Mouse (Mus musculus): Measurements from ENCODE around the gene Nt5c3. TPM values are rescaled to one million over a fixed set of nuclear protein-coding genes. Genes with fewer than 3 reads are reported as not detected.

The Nt5c3 gene
- polyA plus RNA-seq, 1 experiment from 2014 or later = 63.1 TPM

- no peaks in the 10 kb centered on the region for H3K9me3 ChIP-seq (ENCODE audit: control insufficient read depth, low read length)
- ATAC-seq (ENCODE audit: low read depth) (no peak), DNase-seq (ENCODE audit: low spot score) (no peak)
- 93% methylated on average over 10 of the region's 10 CpGs for WGBS
- H3K27me3 ChIP-seq (replicated peaks; ENCODE audit: control insufficient read depth, insufficient read depth, low read length) = no peaks in the 10 kb centered on the region
- H3K4me3 ChIP-seq (ENCODE audit: low read depth, low read length) = no peak overlapping the region
- no peak overlapping the region for H3K27ac ChIP-seq (replicated peaks; ENCODE audit: low read depth, low read length)
- H3K36me3 ChIP-seq (ENCODE audit: control insufficient read depth, insufficient read depth, low read length) = peaks cover 45% of the 10 kb centered on the region
- H3K4me2 ChIP-seq (ENCODE audit: low read depth, low read length) = no peak overlapping the region
- no peak overlapping the region for H3K9ac ChIP-seq (ENCODE audit: low read depth, low read length)
- 0 out of 2 replicates have a peak, but pooled peaks cover 4% of the 10 kb centered on the region for H3K4me1 ChIP-seq (ENCODE audit: control insufficient read depth, insufficient read depth, low read length)
Observed at GRCm38 (mm10) chr6:56835532-56835931, 88.2 kb downstream of the Nt5c3 start.

- Histone ChIP-seq H3K4me1 (ENCODE audit: control insufficient read depth, insufficient read depth, low read length) (0 out of 2 replicates have a peak, but pooled peaks cover 4% of the 10 kb centered on the region), H3K27ac (replicated peaks; ENCODE audit: low read depth, low read length) (no peak overlapping the region), H3K36me3 (ENCODE audit: control insufficient read depth, insufficient read depth, low read length) (peaks cover 38% of the 10 kb centered on the region), H3K4me3 (ENCODE audit: low read depth, low read length) (no peak overlapping the region), H3K4me2 (ENCODE audit: low read depth, low read length) (peak overlapping the region; percentile 15), H3K9ac (ENCODE audit: low read depth, low read length) (no peak overlapping the region), H3K9me3 (ENCODE audit: control insufficient read depth, low read length) (no peaks in the 10 kb centered on the region), H3K27me3 (replicated peaks; ENCODE audit: control insufficient read depth, insufficient read depth, low read length) (no peaks in the 10 kb centered on the region)
- DNase-seq (ENCODE audit: low spot score) (peak; percentile 16), ATAC-seq (ENCODE audit: low read depth) (no peak)
- WGBS = 40% methylated on average over 5 of the region's 5 CpGs
Observed at GRCm38 (mm10) chr6:56834769-56835168, 89.0 kb downstream of the Nt5c3 start.

- ATAC-seq (ENCODE audit: low read depth) = no peak
- peak overlapping the region; percentile 91 for H3K9ac ChIP-seq (ENCODE audit: low read depth, low read length)
- H3K4me3 ChIP-seq (ENCODE audit: low read depth, low read length) = peak overlapping the region; percentile 71
- H3K9me3 ChIP-seq (ENCODE audit: control insufficient read depth, low read length) = no peaks in the 10 kb centered on the region
- H3K27ac ChIP-seq (replicated peaks; ENCODE audit: low read depth, low read length) = no peak overlapping the region; the same call in 1 of the 2 replicates
- DNase-seq (ENCODE audit: low spot score) = peak; percentile 19
- no peaks in the 10 kb centered on the region for H3K27me3 ChIP-seq (replicated peaks; ENCODE audit: control insufficient read depth, insufficient read depth, low read length)
- peaks cover 26% of the 10 kb centered on the region for H3K36me3 ChIP-seq (ENCODE audit: control insufficient read depth, insufficient read depth, low read length)
- peak overlapping the region; percentile 60 for H3K4me2 ChIP-seq (ENCODE audit: low read depth, low read length)
- H3K4me1 ChIP-seq (ENCODE audit: control insufficient read depth, insufficient read depth, low read length) = 0 out of 2 replicates have a peak, but pooled peaks cover 4% of the 10 kb centered on the region
Observed at GRCm38 (mm10) chr6:56832830-56833229, 90.9 kb downstream of the Nt5c3 start.

- Histone ChIP-seq H3K4me3 (ENCODE audit: low read depth, low read length) (peak overlapping the region; percentile 71), H3K9me3 (ENCODE audit: control insufficient read depth, low read length) (no peaks in the 10 kb centered on the region), H3K36me3 (ENCODE audit: control insufficient read depth, insufficient read depth, low read length) (peaks cover 22% of the 10 kb centered on the region), H3K9ac (ENCODE audit: low read depth, low read length) (peak overlapping the region; percentile 91), H3K27ac (replicated peaks; ENCODE audit: low read depth, low read length) (peak overlapping the region; percentile 89), H3K27me3 (replicated peaks; ENCODE audit: control insufficient read depth, insufficient read depth, low read length) (no peaks in the 10 kb centered on the region), H3K4me2 (ENCODE audit: low read depth, low read length) (peak overlapping the region; percentile 60), H3K4me1 (ENCODE audit: control insufficient read depth, insufficient read depth, low read length) (0 out of 2 replicates have a peak, but pooled peaks cover 4% of the 10 kb centered on the region)
- DNase-seq (ENCODE audit: low spot score) = peak; percentile 45
- no peak; the same call in none of the 2 replicates for ATAC-seq (ENCODE audit: low read depth)
- under 1% methylated on average over 10 of the region's 15 CpGs for WGBS
Observed at GRCm38 (mm10) chr6:56832407-56832796, 91.3 kb downstream of the Nt5c3 start.

Other genes with a start within 250 kb of the Nt5c3 start
- gene Lsm5, start 219.2 kb downstream of the Nt5c3 start, polyA plus RNA-seq (2014; fragmentation: Nextera tagmentation; extraction: Ambion mirVana) = 122 and 133 TPM in 2 replicates
- 13.1 and 14.6 TPM in 2 replicates for gene Avl9, start 209.0 kb downstream of the Nt5c3 start, polyA plus RNA-seq (2014; fragmentation: Nextera tagmentation; extraction: Ambion mirVana)
- 16.7 TPM in 2 replicates for gene Kbtbd2, start 126.1 kb downstream of the Nt5c3 start, polyA plus RNA-seq (2014; fragmentation: Nextera tagmentation; extraction: Ambion mirVana)
- gene Fkbp9, start 91.9 kb downstream of the Nt5c3 start, polyA plus RNA-seq (2014; fragmentation: Nextera tagmentation; extraction: Ambion mirVana) = 240 and 246 TPM in 2 replicates
- gene Vmn1r4, start 83 bp upstream of the Nt5c3 start, polyA plus RNA-seq (2014; fragmentation: Nextera tagmentation; extraction: Ambion mirVana) = 0.38 and 0.46 TPM in 2 replicates
- gene Vmn1r5, start 46.3 kb upstream of the Nt5c3 start, polyA plus RNA-seq (2014; fragmentation: Nextera tagmentation; extraction: Ambion mirVana) = not detected in 2 replicates
- gene Vmn1r6, start 73.3 kb upstream of the Nt5c3 start, polyA plus RNA-seq (2014; fragmentation: Nextera tagmentation; extraction: Ambion mirVana) = not detected in 2 replicates
- not detected in 2 replicates for gene Vmn1r7, start 101.4 kb upstream of the Nt5c3 start, polyA plus RNA-seq (2014; fragmentation: Nextera tagmentation; extraction: Ambion mirVana)
- gene Vmn1r8, start 108.4 kb upstream of the Nt5c3 start, polyA plus RNA-seq (2014; fragmentation: Nextera tagmentation; extraction: Ambion mirVana) = not detected in 2 replicates
- not detected in 2 replicates for gene Vmn1r9, start 142.9 kb upstream of the Nt5c3 start, polyA plus RNA-seq (2014; fragmentation: Nextera tagmentation; extraction: Ambion mirVana)
- not detected in 2 replicates for gene Vmn1r10, start 185.5 kb upstream of the Nt5c3 start, polyA plus RNA-seq (2014; fragmentation: Nextera tagmentation; extraction: Ambion mirVana)
- gene Vmn1r11, start 209.5 kb upstream of the Nt5c3 start, polyA plus RNA-seq (2014; fragmentation: Nextera tagmentation; extraction: Ambion mirVana) = not detected in 2 replicates
- gene Vmn1r12, start 233.0 kb upstream of the Nt5c3 start, polyA plus RNA-seq (2014; fragmentation: Nextera tagmentation; extraction: Ambion mirVana) = not detected in 2 replicates